Mouse (Mus musculus): ENCODE results near the gene Ccnl1. TPM values are rescaled to one million over a fixed set of nuclear protein-coding genes. Genes with fewer than 3 reads are reported as not detected.

Ccnl1 gene
- polyA plus RNA-seq, 1 experiment from 2014 or later, result 121 TPM

DNA sequence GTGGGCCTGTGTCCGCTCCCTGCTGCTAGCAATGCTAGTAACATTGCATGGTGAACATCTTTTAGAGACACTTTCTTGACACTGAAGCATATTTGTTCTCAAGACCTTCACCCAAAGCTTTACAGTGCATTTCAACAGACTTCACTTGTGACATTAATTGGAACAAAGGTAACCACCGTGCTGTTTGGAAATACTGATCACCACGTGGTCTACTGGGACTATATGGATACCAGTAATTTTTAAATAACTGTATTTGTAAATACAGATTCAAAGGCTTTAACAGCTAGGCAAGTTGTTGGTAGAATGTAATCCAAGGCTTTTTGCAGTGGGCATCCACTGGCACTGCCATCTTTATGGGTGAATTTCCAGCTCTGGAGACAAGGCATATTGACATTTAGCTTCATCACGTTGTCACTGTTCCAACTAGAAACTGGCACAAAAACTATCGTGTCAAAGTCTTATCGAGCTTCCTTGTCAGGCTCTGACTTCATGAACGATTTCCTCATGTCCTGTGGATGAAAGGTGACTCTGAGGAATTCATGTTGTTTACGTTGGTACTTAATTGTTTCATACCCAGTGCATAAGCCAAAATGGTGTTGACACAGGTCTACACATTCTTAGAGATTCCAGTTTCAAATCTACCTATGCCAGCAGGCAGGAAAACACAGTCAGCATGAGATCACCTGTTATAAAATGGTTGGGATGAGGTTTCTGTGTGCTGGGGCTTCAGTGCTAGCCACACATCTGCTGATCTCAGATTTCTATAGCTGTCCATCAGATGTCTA is 30.9 kb upstream of the Ccnl1 start:
- no peak for DNase-seq (ENCODE audit: low spot score)
- Histone ChIP-seq H3K9ac (ENCODE audit: low read depth, low read length) (no peak overlapping the region), H3K4me3 (ENCODE audit: low read depth, low read length) (no peak overlapping the region), H3K27ac (ENCODE audit: low read depth, low read length) (no peak overlapping the region), H3K4me2 (replicated peaks; ENCODE audit: low read depth, low read length) (no peak overlapping the region), H3K36me3 (ENCODE audit: control insufficient read depth, insufficient read depth, low read length) (no peaks in the 10 kb centered on the region), H3K27me3 (ENCODE audit: control insufficient read depth, insufficient read depth, low read length) (no peaks in the 10 kb centered on the region), H3K4me1 (replicated peaks; ENCODE audit: control insufficient read depth, insufficient read depth, low read length) (no peaks in the 10 kb centered on the region), H3K9me3 (ENCODE audit: control insufficient read depth, low read length) (no peaks in the 10 kb centered on the region)
- ATAC-seq (ENCODE audit: low FRiP score), result no peak
- WGBS, result 86% methylated on average over 8 of the region's 8 CpGs

DNA sequence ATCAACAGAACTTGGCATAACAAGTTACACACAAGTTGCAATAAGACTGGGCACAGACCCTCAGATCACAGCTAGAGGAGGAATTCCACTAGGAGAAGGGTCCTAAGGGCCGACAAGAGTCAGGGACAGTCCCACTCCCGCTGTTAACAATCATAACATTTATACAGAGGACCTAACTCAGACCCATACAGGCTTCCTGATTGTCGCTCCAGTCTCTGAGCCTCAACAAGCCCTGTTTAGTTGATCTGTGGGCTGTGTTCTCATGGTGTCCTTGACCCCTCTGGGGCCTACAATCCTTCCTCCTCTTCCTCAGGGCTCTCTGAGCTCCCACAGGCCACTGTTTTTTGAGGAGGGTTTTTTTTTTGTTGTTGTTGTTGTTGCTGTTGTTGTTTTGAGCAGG is 18.2 kb upstream of the Ccnl1 start:
- H3K9me3 ChIP-seq (ENCODE audit: control insufficient read depth, low read length), result no peaks in the 10 kb centered on the region
- H3K9ac ChIP-seq (ENCODE audit: low read depth, low read length), result no peak overlapping the region
- no peaks in the 10 kb centered on the region for H3K36me3 ChIP-seq (ENCODE audit: control insufficient read depth, insufficient read depth, low read length)
- no peak overlapping the region for H3K4me2 ChIP-seq (replicated peaks; ENCODE audit: low read depth, low read length)
- ATAC-seq (ENCODE audit: low FRiP score) (no peak), DNase-seq (ENCODE audit: low spot score) (no peak)
- no peak overlapping the region for H3K4me3 ChIP-seq (ENCODE audit: low read depth, low read length)
- no peak overlapping the region for H3K27ac ChIP-seq (ENCODE audit: low read depth, low read length)
- no peaks in the 10 kb centered on the region; the same call in 1 of the 2 replicates for H3K4me1 ChIP-seq (replicated peaks; ENCODE audit: control insufficient read depth, insufficient read depth, low read length)
- H3K27me3 ChIP-seq (ENCODE audit: control insufficient read depth, insufficient read depth, low read length), result no peaks in the 10 kb centered on the region
- 39% methylated on average over 3 of the region's 3 CpGs for WGBS

DNA sequence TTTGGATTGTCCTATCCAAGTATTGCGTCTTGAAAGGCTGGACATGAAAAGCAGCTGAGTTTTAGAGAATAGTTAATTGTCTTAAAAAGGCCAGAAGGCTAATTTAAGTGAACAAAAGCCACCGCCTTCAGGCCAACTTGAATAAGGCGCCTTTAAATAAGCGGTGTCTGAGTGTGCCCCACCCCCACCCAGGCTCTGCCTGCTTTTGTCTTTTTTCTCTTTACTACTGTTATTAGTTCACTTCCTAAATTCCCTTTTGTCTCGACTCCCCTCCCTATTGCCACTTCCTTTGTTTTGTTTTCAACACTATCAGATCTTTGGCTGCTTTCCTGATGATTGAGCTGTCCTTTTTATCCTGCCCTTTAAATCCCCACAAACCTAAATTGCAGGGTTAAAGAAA is 17.3 kb upstream of the Ccnl1 start:
- ATAC-seq (ENCODE audit: low FRiP score) (peak; percentile 47; the same call in 1 of the 2 replicates), DNase-seq (ENCODE audit: low spot score) (peak; percentile 61)
- H3K27me3 ChIP-seq (ENCODE audit: control insufficient read depth, insufficient read depth, low read length), result no peaks in the 10 kb centered on the region
- peak overlapping the region; percentile 47 for H3K9ac ChIP-seq (ENCODE audit: low read depth, low read length)
- H3K4me1 ChIP-seq (replicated peaks; ENCODE audit: control insufficient read depth, insufficient read depth, low read length), result no peaks in the 10 kb centered on the region; the same call in 1 of the 2 replicates
- peak overlapping the region; percentile 91 for H3K27ac ChIP-seq (ENCODE audit: low read depth, low read length)
- WGBS, result 1% methylated on average over 5 of the region's 5 CpGs
- peak overlapping the region; percentile 46 for H3K4me2 ChIP-seq (replicated peaks; ENCODE audit: low read depth, low read length)
- no peaks in the 10 kb centered on the region for H3K36me3 ChIP-seq (ENCODE audit: control insufficient read depth, insufficient read depth, low read length)
- no peaks in the 10 kb centered on the region for H3K9me3 ChIP-seq (ENCODE audit: control insufficient read depth, low read length)
- H3K4me3 ChIP-seq (ENCODE audit: low read depth, low read length), result peak overlapping the region; percentile 40; the same call in 1 of the 2 replicates

DNA sequence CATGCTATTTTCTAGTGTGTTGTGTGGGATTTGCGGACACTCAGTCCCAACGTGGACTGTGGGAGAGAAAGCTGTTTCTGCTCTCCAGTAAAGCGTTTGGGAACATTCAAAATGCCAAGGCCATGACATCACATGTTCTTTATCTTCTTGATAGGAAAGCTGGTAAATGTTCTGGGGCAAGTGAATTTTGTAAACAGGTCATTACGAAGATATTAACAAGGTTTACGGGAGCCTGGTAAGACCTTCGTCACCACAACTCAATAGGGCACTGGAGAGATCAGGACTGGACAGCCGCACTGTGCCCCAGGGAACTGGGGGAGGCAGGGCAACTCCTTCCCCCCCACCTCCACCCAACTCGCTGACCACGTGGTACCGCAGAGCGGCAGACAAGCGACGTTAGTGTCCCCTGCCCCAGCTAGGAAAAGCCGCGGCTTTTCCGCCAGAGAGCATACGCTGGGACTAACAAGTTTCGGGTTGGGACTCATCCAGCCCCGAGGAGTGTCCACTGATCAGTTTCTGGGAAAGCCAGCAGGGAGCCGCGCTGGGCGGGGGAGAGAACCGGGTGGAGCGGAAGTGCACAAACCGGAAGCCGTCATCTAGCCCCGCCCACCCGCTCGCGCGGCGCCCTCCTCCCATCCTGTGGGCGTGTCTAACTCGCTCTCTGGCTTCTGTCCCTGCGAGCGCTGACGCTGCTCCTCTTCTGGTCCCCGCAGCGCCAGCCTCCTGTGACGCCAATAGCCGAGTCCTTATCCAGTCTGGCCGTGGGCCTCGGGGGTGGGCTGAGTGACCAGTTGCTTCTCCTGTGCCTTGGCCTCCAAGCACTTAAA is 16.4 kb upstream of the Ccnl1 start:
- DNase-seq (ENCODE audit: low spot score) (peak; percentile 99), ATAC-seq (ENCODE audit: low FRiP score) (peak; percentile 99)
- H3K9ac ChIP-seq (ENCODE audit: low read depth, low read length), result peak overlapping the region; percentile 47
- under 1% methylated on average over 43 of the region's 43 CpGs for WGBS
- no peaks in the 10 kb centered on the region for H3K27me3 ChIP-seq (ENCODE audit: control insufficient read depth, insufficient read depth, low read length)
- H3K4me1 ChIP-seq (replicated peaks; ENCODE audit: control insufficient read depth, insufficient read depth, low read length), result no peaks in the 10 kb centered on the region; the same call in 1 of the 2 replicates
- no peaks in the 10 kb centered on the region for H3K9me3 ChIP-seq (ENCODE audit: control insufficient read depth, low read length)
- peak overlapping the region; percentile 40 for H3K4me3 ChIP-seq (ENCODE audit: low read depth, low read length)
- peak overlapping the region; percentile 91 for H3K27ac ChIP-seq (ENCODE audit: low read depth, low read length)
- no peaks in the 10 kb centered on the region for H3K36me3 ChIP-seq (ENCODE audit: control insufficient read depth, insufficient read depth, low read length)
- H3K4me2 ChIP-seq (replicated peaks; ENCODE audit: low read depth, low read length), result peak overlapping the region; percentile 46

DNA sequence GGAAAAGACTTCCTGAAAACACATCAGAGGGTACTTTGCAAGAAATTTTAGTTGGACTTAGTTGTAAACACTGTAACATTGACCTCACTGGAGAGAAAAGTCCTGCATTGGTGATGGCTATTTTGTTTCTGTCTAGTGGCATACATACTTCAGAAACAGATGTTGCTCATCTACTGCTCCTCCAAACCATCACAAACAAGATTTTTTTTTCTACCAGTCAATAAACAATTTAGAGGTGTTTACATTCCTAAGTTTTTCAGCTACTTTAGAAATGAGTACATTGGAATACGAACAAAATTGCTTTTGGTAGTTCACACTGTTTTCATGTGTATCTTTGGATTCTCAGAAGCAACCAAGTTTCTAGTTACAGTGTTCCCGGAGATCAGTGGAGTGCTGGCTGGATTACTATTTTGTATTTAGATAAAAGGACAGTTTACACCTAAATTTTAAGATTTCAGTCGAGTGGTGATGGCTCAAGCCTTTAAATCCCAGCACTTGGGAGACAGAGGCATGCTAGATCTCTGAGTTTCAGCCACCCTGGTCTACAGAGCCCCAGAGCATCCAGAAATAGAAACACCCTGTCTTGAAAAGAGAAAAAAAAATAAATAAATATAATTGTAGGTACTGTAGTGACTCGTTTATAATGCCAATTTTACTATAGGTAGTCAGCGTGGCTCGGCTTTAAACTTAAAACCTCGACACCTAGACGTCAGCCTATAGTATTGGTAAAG is 15.6 kb upstream of the Ccnl1 start:
- Histone ChIP-seq H3K4me3 (ENCODE audit: low read depth, low read length) (peak overlapping the region; percentile 40), H3K9ac (ENCODE audit: low read depth, low read length) (peak overlapping the region; percentile 47), H3K9me3 (ENCODE audit: control insufficient read depth, low read length) (no peaks in the 10 kb centered on the region), H3K36me3 (ENCODE audit: control insufficient read depth, insufficient read depth, low read length) (no peaks in the 10 kb centered on the region), H3K27ac (ENCODE audit: low read depth, low read length) (peak overlapping the region; percentile 91), H3K4me2 (replicated peaks; ENCODE audit: low read depth, low read length) (peak overlapping the region; percentile 46), H3K27me3 (ENCODE audit: control insufficient read depth, insufficient read depth, low read length) (no peaks in the 10 kb centered on the region), H3K4me1 (replicated peaks; ENCODE audit: control insufficient read depth, insufficient read depth, low read length) (no peaks in the 10 kb centered on the region; the same call in 1 of the 2 replicates)
- no peak for DNase-seq (ENCODE audit: low spot score)
- ATAC-seq (ENCODE audit: low FRiP score), result no peak
- 58% methylated on average over 8 of the region's 8 CpGs for WGBS

DNA sequence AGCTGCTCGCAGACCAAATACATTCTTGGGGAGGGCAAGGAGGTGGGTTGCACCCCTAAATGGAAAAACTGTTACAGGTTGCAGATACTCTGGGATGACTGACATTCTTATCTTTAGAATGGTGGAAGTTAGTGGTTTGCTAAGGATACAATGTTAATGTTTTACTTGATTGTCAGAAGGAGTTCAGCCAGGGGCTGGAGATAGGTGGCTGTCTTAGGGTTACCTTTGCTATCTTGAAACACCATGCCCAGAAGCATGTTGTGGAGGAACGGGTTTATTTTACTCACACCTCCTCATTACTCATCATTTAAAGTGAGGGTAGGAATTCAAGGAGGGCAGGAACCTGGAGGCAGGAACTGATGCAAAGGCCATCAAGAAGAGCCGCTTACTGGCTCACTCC is 11.1 kb upstream of the Ccnl1 start:
- Histone ChIP-seq H3K4me1 (replicated peaks; ENCODE audit: control insufficient read depth, insufficient read depth, low read length) (no peaks in the 10 kb centered on the region; the same call in 1 of the 2 replicates), H3K36me3 (ENCODE audit: control insufficient read depth, insufficient read depth, low read length) (no peaks in the 10 kb centered on the region), H3K4me2 (replicated peaks; ENCODE audit: low read depth, low read length) (no peak overlapping the region), H3K9me3 (ENCODE audit: control insufficient read depth, low read length) (no peaks in the 10 kb centered on the region), H3K4me3 (ENCODE audit: low read depth, low read length) (no peak overlapping the region), H3K9ac (ENCODE audit: low read depth, low read length) (no peak overlapping the region), H3K27me3 (ENCODE audit: control insufficient read depth, insufficient read depth, low read length) (no peaks in the 10 kb centered on the region), H3K27ac (ENCODE audit: low read depth, low read length) (no peak overlapping the region)
- DNase-seq (ENCODE audit: low spot score), result no peak
- WGBS, result 98% methylated on average over 3 of the region's 3 CpGs
- no peak for ATAC-seq (ENCODE audit: low FRiP score)

DNA sequence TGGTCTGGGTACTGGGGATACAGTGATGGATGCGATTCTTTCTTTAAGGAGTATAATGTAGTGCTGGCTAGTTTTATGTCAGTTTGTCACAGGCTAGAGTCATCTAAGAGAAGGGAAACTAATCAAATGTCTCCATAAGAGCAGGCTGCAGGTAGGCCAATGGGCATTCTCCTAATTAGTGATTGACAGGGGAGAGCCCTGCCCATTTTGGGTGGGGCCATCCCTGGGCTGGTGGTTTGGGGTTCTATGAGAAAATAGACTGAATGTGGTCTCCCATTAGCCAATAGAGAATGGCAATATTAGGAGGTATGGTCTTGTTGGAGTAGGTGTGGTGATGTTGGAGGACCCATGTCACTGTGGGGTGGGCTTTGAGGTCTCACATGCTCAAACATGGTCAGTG is 8.3 kb upstream of the Ccnl1 start:
- no peak overlapping the region for H3K27ac ChIP-seq (ENCODE audit: low read depth, low read length)
- H3K27me3 ChIP-seq (ENCODE audit: control insufficient read depth, insufficient read depth, low read length), result no peaks in the 10 kb centered on the region
- no peaks in the 10 kb centered on the region for H3K4me1 ChIP-seq (replicated peaks; ENCODE audit: control insufficient read depth, insufficient read depth, low read length)
- H3K9ac ChIP-seq (ENCODE audit: low read depth, low read length), result no peak overlapping the region
- no peak overlapping the region for H3K4me3 ChIP-seq (ENCODE audit: low read depth, low read length)
- 92% methylated on average over 1 of the region's 1 CpGs for WGBS
- no peak overlapping the region for H3K4me2 ChIP-seq (replicated peaks; ENCODE audit: low read depth, low read length)
- DNase-seq (ENCODE audit: low spot score), result no peak
- ATAC-seq (ENCODE audit: low FRiP score), result no peak
- H3K36me3 ChIP-seq (ENCODE audit: control insufficient read depth, insufficient read depth, low read length), result no peaks in the 10 kb centered on the region
- H3K9me3 ChIP-seq (ENCODE audit: control insufficient read depth, low read length), result no peaks in the 10 kb centered on the region

DNA sequence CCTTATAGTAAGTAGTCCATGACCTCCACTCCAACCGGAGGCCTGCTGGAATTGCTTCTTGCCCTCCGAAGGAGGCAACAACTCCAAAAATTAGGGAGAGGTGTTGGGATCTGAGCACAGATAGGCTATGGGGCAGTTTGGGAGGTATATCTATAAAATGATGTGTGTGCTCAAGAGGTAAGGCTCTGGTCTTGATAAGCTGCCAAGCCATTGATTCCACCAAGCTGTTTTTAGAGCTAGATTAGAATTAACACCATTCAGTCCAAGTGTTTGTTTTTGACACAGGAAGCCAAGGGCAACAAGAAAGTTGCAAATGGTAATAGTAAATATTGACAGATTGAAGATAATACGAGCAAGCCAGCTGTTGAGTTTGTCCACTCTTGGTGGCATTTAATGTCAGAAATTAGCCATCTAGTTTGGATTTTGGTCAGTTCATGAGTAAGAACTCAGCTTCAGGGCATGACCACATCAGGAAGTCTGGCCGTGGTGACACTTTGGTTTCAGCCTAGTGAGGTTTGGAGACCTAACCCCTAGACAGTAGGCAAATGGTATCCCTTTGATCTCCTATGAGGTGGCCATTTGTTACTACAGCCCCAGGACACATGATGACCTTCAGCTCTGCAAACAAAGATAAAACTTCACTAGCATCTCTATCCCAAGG is 4.4 kb upstream of the Ccnl1 start:
- Histone ChIP-seq H3K4me1 (replicated peaks; ENCODE audit: control insufficient read depth, insufficient read depth, low read length) (no peaks in the 10 kb centered on the region), H3K27me3 (ENCODE audit: control insufficient read depth, insufficient read depth, low read length) (no peaks in the 10 kb centered on the region), H3K9me3 (ENCODE audit: control insufficient read depth, low read length) (no peaks in the 10 kb centered on the region), H3K4me2 (replicated peaks; ENCODE audit: low read depth, low read length) (no peak overlapping the region), H3K36me3 (ENCODE audit: control insufficient read depth, insufficient read depth, low read length) (no peaks in the 10 kb centered on the region), H3K4me3 (ENCODE audit: low read depth, low read length) (no peak overlapping the region), H3K9ac (ENCODE audit: low read depth, low read length) (no peak overlapping the region), H3K27ac (ENCODE audit: low read depth, low read length) (no peak overlapping the region)
- 79% methylated on average over 4 of the region's 4 CpGs for WGBS
- ATAC-seq (ENCODE audit: low FRiP score) (no peak), DNase-seq (ENCODE audit: low spot score) (no peak)
